Comparison of ENCODE assay signal across 17 mouse cellular contexts in genomic region chr6:92080730-92081129, GRCm38 (mm10).
"Had no signal": no experiment of that assay in that cellular context is flagged by ENCODE, and none has a peak within 500 bp of the region (broad histone marks: within the 10 kb centered on the region; RNA-seq: fewer than 3 reads in every experiment).

No protein-coding gene starts in this region.

- H3K4me2 ChIP-seq: lung, embryonic 15.5 days; midbrain, embryonic 12.5 days; neural tube, embryonic 12.5 days; stomach, embryonic 15.5 days had no signal

- ATAC-seq: lung, postnatal 0 days; midbrain, embryonic 16.5 days had no signal

- H3K9me3 ChIP-seq: lung, embryonic 15.5 days; megakaryocyte, embryonic 14.5 days; midbrain, embryonic 12.5 days; neural tube, embryonic 12.5 days; stomach, embryonic 15.5 days had no signal

- H3K27ac ChIP-seq: lung, embryonic 15.5 days; macrophage; midbrain, embryonic 12.5 days; neural tube, embryonic 12.5 days; stomach, embryonic 15.5 days; stomach, postnatal 0 days had no signal

- H3K9ac ChIP-seq: lung, embryonic 15.5 days; midbrain, embryonic 12.5 days; neural tube, embryonic 12.5 days; stomach, embryonic 15.5 days had no signal

- H3K36me3 ChIP-seq: lung, embryonic 15.5 days; midbrain, embryonic 12.5 days; neural tube, embryonic 12.5 days; stomach, embryonic 15.5 days had no signal

- DNase-seq: lung, adult 2 months; lung, postnatal 14 days; lung, postnatal 36 days; midbrain, embryonic 14.5 days; right cerebral cortex, postnatal 14 days; thymus, adult 2 months; thymus, postnatal 25 days; thymus, postnatal 4 days had no signal

- H3K4me1 ChIP-seq: lung, embryonic 15.5 days; midbrain, embryonic 12.5 days; neural tube, embryonic 12.5 days; stomach, embryonic 15.5 days had no signal

- H3K27me3 ChIP-seq: lung, embryonic 15.5 days; midbrain, embryonic 12.5 days; neural tube, embryonic 12.5 days; stomach, embryonic 15.5 days had no signal

- H3K4me3 ChIP-seq: lung, embryonic 15.5 days; megakaryocyte, embryonic 14.5 days; midbrain, embryonic 12.5 days; neural tube, embryonic 12.5 days; stomach, embryonic 15.5 days had no signal
